Mouse (Mus musculus): Measurements from ENCODE around the gene Rnf5.

The Rnf5 gene

DNA sequence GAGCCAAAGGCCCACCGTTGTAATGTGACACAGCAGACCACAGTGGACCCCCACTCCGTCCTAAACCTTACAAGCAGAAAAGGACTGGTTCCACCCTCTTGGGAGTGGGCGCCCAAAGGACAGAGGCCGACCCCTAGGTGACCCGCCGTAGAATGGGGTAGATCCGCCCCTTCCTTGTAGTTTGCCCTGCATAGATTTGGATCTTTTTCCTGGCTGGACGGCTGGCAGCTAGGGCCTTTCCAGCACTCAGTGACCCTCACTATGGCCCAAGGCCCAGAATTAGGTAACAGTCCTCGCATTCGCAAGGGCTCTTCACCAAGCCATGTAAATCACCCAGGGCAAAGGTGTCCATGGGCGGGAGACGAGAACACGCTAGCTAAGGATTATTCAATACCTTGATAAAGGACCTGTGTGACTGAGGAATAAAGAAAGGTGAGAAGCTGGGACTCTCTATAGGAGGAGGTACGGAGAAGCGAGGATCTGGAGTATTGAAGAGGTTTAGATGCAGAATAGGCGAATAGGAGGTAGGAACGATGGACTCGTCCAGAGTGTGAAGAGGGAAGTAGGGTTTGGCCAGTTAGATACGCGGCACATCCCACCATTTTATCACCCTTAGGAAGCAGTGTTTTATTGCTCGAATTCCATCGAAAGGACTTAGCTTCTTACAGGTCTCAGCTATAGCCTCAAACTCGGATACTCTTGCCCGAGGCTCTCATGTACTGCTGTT lies 1.2 kb upstream of the Rnf5 start:
- DNase-seq: peak; percentile 67

DNA sequence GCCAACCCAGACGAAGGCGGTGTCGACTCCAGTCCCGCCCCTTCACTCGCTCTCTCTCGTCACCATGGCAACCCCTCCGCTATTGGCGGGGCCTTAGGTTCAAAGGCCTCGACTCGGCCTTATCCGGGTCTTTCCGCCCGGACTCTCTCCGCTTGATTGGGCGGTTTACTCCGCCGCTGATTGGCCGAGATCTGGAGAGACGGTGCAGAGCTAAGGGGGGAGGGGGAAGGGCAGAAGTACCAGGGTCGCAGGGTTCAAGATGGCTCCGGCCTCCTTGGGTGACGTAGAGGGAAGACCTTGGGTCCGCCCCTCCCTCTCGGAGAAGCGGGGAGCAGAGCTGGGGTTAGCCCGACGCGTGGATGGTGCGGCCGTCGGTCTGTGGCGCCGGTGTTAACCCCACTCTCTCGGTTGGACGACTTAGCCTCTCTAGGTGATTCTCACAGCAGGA lies 595 bp upstream of the Rnf5 start, which contains the start of gene Agpat1:
Gene Agpat1 (plus strand): TSS at position 202 of the 448 bp plus-strand sequence.
- DNase-seq: peak; percentile 99

DNA sequence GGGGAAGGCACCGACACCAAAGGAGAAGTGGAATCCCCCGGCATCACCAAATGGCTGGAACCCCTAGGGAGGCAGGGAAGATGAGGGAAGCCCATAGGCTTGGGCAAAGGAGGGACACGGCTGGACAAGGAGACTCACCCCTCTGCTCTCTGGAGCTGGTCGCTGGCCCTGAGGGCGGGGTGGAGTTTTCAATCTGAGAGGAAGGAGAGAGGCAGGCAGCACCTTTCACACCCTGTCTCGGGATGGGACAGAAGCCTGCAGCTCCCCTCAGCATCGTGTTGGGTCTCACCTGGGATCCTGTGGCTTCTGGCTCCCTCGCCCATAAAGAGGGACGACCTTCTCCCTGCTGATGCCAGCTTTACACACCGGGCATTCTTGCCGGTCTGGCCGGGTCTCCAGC lies 1.7 kb downstream of the Rnf5 start:
- peak; percentile 11 for DNase-seq

DNA sequence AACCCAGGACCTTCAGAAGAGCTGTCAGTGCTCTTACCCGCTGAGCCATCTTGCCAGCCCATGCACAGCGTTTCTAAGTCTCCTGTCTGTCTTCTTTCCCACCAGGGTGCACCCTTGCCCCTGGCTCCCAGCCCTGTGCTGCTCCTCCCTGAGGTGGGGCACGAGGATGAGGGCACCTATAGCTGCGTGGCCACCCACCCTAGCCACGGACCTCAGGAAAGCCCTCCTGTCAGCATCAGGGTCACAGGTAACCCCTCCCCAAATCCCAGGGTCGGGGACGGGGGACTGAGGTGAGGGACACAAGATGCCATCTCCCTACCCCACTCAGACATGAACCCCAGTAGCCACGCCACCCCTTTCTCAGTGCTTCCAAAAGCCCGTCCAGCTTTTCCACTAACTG lies 3.6 kb downstream of the Rnf5 start:
- no peak for DNase-seq

DNA sequence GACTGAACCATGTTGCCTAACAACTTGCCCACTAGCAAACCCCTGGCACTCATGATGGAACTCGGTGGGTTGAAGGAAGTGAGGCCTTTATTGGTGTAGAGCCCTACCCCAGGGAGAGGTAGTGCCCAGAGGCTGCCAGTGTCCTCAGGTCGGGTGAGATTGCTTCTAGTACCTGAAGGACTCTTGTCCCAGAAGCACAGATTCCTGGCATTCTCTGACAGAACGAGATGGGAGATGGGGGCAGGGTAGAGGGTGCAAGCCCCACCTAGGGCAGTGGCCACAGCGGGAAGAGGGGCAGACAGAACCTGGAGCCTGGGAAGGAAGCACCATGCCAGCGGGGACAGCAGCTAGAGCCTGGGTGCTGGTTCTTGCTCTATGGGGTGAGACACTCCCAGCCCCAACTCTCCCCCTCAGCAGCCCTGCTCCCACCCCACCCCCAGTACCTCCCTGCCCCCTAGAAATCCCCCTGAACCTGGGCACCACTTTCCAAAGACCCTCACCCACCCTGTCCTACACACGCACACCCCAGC lies 5.9 kb downstream of the Rnf5 start, which contains the start of gene Ager:
Gene Ager (plus strand): TSS at position 297 of the 530 bp plus-strand sequence.
- DNase-seq: no peak

DNA sequence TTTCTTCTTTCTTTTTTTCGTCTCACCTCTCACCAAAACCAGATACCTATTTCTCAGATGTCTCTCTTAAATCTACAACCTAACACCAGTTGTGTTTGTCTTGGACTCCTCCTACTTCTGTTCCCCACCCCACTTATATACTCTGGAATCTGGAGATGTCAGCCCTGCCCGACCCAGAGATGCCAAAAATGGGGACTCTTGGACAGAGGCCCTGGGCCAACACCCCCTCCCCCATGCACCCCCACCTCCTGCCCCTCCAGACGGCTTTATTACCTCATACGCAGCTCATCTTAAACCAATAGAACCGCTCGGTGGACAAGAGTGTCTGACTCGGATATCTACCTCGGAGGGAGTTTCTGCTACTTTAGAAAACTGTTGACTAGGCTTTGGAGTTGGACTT lies 7.4 kb downstream of the Rnf5 start:
- no peak for DNase-seq

DNA sequence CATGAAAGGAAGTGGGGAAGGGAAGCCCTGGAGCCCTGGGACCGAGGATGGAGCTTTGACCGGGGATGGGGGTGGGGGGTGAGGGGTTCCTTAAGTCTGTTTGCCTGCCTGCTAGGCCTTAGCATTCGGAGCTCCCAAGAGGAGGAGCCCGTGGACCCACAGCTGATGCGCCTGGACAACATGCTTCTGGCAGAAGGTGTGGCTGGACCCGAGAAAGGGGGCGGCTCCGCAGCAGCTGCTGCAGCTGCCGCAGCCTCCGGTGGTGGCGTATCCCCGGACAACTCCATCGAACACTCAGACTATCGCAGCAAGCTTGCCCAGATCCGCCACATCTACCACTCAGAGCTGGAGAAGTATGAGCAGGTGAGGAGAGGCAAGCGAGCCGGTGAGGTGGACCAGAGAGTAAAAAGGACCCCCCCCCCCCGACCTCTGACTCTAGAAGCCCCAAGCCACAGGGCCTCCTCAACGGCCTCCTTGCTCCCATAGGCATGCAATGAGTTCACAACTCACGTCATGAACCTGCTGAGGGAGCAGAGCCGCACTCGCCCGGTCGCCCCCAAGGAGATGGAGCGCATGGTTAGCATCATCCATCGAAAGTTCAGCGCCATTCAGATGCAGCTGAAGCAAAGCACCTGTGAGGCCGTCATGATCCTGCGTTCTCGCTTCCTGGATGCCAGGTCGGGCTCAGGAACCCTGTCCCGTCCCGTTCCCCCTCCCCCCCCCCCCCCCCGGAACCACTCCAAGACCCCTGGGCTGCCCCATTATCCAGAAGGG lies 9.6 kb downstream of the Rnf5 start:
- peak; percentile 65 for DNase-seq

DNA sequence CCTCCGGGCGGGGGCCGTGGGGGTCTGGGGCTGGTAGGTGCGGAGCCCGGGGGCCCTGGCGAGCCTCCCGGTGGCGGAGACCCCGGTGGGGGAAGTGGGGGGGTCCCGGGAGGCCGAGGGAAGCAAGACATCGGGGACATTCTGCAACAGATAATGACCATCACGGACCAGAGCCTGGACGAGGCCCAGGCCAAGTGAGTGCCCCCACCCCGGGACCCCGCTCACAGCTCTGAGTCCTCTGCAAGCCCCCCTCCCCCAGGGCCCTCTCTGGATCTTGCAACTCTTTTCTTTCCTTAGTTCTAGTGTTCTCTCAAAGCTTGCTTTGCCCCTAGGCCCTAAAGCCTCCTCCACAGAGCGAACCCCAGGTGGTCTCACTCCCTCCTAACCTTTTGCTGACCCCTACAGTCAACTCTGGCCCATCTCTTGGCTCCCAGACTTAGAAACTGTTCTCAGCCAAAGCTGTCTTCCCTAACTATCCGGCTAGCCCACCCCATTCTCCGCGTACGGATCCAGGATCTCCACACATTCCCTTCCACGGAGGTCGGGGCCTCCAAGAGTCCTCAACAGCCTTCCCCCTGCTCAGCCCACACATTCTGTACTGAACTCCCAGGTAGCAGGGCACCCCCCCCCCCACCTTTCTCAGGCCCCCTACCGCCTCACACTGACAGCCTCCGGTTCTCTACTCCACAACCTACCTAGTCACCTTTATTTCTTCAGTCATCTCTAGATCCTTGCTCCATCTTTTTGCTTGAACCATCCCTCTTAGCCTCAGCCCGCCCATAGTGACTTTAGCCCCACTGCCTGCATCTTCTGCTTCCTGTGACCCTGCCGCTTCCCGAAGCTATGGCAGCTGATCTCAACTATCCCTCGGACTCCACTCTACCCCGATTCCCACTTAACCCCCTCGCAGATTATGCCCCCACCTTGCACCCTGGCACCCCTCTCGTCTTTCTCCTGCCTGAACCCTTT lies 10.6 kb downstream of the Rnf5 start:
- DNase-seq: peak; percentile 70

DNA sequence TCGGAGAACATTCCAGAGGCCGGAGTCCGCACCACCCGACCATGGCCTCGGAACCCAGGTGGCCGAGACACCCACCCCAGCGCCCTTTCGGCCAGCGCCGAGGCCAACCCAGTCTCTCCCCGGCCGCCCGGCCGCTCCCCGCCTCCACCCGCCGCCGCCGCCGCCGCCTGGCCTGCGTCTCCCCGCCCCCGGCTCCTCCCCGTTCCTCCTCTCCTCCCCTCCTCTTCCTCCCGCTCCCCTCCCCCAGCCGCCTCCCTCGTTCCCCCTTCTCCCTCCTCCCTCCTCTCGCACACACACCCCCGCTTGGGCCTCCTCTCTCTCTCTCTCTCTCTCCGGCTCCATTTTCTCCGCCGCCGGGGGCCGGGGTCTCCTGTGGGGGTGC lies 11.5 kb downstream of the Rnf5 start:
- peak; percentile 98 for DNase-seq

DNA sequence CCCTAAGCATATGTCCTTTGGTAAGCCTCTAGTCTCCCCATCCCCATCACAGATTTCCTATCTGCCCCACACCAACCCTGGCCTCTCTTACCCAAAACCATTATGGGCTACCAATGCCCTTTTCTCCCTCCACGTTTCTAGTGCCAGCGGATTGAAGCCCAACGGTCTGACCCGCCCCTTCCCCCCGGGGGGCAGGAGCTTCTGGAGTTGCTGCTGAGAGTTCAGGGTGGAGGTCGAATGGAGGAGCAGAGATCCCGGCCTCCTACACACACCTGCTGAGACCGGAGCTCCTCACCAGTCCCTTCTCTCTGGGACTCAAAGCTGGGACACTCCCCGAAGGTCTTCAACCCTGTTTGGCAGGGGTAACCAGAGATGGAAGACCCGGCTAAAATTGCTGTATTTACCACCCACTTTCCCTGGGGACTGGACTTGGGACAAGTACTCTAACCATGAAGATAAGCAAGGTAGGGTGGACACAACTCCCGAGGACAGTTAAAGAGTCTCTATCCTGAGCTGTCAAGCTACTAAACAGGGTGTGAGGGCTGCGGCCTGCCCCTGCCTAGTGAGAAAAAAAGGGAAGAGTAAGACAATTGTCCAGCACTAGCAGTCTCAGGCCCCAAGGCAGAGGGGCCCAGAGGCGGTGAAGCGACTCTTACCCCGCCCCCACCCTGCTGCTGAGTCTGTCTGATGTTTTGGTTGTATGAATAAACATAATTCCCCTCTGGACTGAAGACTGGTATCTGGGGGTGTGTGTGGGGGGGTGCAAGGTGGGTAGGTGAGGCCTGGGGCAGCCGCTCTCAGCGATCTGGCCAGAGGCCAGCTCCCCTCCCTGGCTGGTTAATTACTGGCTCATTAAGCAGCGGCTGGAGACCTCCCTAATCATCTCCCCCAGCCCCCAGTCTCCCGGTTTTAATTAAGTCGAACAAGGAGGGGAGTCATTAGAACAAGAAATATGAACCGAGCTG lies 12.2 kb downstream of the Rnf5 start, which contains the start of gene Pbx2:
Gene Pbx2 (plus strand): TSS at position 238 of the 965 bp plus-strand sequence.
- peak; percentile 59 for DNase-seq

DNA sequence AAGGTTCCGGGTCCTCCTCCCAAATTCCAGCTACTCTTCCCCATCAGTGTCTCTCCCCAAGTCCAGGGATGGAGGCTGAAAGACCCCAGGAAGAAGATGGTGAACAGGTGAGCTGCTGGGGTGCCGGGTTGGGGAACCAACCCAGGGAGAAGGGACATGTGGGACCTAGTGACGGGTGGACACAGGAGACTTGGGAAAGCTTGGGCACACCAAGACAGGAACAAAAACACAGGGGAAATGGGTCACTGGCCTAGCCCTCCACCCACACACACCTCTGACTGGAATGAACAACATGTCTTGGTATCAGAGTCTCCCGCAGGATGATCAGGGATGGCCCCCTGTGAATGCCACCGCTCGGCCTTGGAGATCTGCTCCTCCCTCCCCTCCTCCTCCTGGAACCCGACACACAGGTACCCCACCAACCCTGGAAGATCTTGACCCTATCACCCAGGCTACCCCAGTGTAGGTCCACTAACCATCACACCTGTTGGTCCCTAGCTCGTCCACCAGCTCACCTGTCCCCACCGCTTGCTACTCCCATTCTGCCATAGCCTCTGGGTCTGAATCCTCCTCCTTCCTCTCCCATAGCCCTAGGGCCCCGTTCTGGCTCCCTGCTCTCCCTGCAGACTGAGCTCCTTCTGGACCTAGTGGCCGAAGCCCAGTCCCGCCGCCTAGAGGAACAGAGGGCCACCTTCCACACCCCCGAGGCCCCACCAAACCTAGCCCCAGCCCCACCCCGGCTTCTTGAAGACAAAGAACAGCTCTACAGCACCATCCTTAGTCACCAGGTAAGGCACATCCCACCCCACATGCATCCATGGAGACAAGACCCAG lies 13.1 kb downstream of the Rnf5 start:
- DNase-seq: peak; percentile 44

DNA sequence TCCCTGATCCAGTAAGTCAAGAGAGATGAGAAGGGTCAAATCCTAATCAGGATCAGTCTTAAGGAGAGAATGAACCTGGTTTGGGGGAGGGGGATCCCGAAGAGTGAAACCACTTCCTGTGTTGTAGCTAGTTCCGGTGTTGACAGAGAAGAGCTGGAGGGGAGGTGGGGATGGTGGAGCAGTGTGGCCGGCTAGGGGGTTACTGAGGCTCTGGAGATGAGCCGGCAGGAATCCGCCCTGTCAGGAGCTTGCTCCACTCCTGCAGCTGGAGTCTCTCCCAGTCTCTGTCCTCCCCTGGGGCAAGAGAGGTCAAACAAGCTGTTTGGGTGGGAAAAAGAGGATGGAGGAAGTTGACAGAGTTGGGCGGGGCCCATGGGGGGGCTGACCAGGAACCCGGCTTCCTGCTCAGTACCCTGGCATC lies 13.8 kb downstream of the Rnf5 start, which contains the start of gene Gpsm3:
Gene Gpsm3 (plus strand): TSS at position 126 of the 421 bp plus-strand sequence.
- peak; percentile 80 for DNase-seq

DNA sequence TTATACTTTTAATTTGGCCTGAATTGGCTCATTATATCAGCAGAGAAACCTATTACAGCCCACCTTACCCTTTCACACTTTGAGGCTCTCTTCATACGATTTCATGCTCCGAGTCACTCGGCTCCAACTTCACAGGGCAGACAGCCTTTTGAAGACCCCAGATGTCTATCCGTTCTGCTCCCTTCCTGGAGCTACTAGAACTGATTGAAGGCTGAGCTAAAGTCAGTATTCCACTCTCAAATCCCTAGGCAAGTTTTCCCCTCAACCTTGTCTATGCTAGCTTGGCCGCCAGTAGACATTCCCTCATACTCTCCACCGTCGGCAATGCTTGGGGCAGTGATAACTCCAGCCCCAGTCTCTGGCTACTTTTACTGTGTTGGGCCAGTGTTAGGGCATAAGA lies 14.3 kb downstream of the Rnf5 start:
- no peak for DNase-seq

DNA sequence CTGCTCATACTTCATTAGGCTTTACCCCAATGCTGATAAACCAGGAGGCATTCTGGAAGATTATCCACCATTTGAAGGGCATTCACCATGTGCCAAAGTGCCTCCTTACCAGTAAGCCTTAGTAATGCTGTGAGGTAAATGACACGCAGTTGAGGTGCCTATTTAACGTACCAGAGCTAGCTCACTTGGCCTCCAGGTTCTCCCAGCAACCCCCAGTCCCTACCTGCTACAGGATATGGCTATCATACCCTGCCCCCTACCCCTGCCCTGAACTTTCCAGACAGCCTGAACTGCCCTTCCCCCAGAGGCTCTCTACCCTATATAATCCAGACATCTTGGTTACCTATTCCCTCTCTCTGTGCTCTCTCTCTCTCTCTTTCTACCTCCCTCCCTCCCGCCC lies 14.7 kb downstream of the Rnf5 start:
- DNase-seq: no peak

DNA sequence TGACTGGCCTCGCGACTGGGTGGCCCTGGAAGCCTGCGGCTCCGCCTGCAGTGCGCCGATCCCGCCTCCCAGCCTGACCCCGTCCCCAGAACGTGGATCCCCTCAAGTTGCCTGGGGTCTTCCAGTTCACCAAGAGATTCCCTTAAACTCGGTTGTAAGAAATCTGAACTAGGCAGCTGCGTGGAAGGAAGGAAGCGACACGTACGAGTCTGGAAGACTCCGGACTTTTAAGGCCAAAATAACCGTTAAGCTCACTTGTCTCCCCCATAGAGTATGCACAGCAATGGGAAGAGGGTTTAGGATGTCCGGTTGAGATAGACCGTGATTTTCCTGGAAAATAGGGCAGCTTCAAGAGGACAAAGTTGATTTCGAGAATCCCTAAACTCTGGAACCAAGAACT lies 15.7 kb downstream of the Rnf5 start:
- DNase-seq: no peak

DNA sequence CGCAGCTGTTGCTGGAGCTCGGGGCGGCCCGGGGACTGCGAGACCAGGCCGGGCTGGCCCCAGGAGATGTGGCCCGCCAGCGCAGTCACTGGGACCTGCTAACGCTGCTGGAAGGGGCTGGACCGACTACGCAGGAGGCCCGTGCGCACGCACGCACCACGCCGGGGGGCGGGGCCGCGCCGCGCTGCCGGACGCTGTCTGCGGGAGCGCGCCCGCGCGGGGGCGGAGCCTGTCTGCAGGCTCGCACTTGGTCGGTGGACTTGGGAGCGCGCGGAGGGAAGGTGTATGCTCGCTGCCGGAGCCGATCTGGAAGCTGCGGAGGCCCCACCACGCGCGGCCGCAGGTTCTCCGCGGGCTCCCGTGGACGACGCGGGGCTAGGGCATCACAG lies 16.1 kb downstream of the Rnf5 start:
- peak; percentile 99 for DNase-seq

DNA sequence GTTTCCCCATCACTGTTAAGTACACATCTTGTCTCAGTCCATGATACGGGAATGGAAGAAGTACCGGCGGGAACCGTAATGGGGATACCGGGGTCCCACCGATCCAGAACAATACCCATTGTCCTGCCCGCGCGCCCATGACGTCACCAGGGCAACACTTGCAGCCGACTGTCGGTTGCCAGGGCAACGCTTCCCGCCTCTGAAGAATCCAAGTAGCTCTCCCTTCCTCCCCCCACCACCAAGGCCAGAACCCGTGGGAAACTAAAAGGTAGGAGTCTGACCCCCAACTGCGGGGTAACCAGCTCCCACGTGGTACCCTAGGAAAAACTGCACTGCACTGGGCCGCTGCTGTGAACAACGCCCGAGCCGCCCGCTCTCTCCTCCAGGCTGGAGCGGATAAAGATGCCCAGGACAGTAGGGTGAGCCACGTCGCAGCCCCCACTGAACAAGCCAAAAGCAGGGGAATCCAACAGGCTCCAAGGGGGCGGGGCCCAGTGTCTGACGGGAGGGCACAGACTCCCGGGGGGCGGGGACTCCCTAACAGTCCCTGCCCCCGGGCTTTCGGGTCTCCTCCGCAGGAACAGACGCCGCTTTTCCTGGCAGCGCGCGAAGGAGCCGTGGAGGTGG lies 16.6 kb downstream of the Rnf5 start:
- peak; percentile 95 for DNase-seq

DNA sequence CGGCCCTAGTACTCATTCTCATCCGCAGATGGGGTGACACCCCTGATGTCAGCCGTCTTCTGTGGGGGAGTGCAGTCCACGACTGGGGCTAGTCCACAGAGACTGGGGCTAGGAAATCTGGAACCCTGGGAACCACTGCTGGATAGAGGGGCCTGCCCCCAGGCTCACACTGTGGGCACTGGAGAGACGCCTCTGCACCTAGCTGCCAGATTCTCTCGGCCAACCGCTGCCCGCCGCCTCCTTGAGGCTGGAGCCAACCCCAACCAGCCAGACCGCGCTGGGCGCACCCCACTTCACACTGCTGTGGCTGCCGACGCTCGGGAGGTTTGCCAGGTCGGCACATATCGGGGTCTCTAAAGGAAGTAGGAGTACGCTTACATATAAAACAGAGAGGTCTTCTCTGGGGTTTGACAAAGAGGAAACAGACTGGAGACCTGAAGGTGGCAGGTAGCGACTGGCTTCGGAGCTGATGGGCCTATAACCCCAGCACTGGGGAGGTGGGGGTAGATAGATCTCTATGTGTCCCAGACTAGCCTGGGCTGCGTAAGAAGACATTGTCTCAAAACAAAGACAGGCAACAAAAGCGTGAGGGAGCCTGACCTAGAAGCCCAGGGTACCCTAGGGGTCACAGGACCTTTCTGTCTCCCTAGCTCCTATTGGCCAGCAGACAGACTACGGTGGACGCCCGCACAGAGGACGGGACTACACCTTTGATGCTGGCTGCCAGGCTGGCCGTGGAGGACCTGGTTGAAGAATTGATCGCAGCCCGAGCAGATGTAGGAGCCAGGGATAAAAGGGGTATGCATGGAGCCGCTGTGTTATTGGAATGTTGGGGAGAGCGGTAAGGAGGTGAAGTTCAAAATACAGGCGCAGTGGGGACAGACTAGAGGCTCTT lies 17.4 kb downstream of the Rnf5 start:
- DNase-seq: peak; percentile 33

DNA sequence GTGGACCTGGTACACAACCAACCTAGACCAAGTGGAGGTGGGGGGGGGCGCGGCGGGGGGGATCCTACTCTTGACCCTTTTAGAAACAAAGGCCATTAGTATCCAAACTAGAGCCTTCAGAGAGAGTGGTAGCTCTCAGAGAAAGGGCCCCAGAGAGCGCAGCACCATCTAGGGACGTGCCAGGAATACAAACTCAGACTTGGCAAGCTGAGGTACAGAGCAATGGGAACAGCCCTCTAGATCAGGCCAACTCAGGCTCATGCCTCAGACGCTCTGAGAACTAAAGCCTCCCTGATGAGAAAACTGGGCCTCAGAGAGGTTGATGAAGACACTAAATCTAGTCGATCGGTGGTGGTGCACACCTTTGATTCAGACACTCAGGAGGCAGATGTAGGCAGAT lies 18.4 kb downstream of the Rnf5 start:
- DNase-seq: no peak
